ENCODE assay signal across 10 mouse cellular contexts in genomic region chr13:49052512-49052911, GRCm38 (mm10).
DNase-seq lines count a peak whose midpoint lies in the region; ATAC-seq and TF ChIP-seq lines count a peak whose summit lies in the region.
"Had no signal": no experiment of that assay in that cellular context is flagged by ENCODE, and none has a peak within 500 bp of the region (broad histone marks: within the 10 kb centered on the region; RNA-seq: fewer than 3 reads in every experiment).

No protein-coding gene starts in this region.

- H3K4me1 ChIP-seq in intestine, postnatal 0 days (replicated peaks; ENCODE audit: control insufficient read depth, insufficient read depth, low read length) = no peaks in the 10 kb centered on the region
- H3K4me1 ChIP-seq in intestine, embryonic 15.5 days (replicated peaks) = no peaks in the 10 kb centered on the region
- H3K4me1 ChIP-seq: embryonic facial prominence, embryonic 15.5 days; stomach, embryonic 15.5 days had no signal

- no peak overlapping the region for H3K4me2 ChIP-seq in intestine, postnatal 0 days (replicated peaks; ENCODE audit: low read depth)
- H3K4me2 ChIP-seq in intestine, embryonic 15.5 days (replicated peaks) = no peak overlapping the region
- H3K4me2 ChIP-seq: embryonic facial prominence, embryonic 15.5 days; stomach, embryonic 15.5 days had no signal

- peak; percentile 4 to 13 for DNase-seq in CD8-positive naive resting alpha-beta T cell, adult 2 months (ENCODE audit: low read depth in 2 of 2, low spot score in 2 of 2)
- peak; percentile 12 for DNase-seq in NIH3T3 (ENCODE audit: low read depth)
- peak; percentile 13 for DNase-seq in lung, postnatal 14 days
- no peak for DNase-seq in left cerebral cortex, adult 18-20 months (ENCODE audit: low spot score in 2 of 2)
- DNase-seq in layer of hippocampus, postnatal 14 days (ENCODE audit: low spot score in 2 of 2) = no peak
- no peak for DNase-seq in layer of hippocampus, adult 9-10 months (ENCODE audit: low spot score)

- H3K36me3 ChIP-seq in intestine, postnatal 0 days (ENCODE audit: control insufficient read depth, insufficient read depth) = peaks cover 10% of the 10 kb centered on the region; the same call in 1 of the 2 replicates
- 0 out of 2 replicates have a peak, but pooled peaks cover 4% of the 10 kb centered on the region for H3K36me3 ChIP-seq in intestine, embryonic 15.5 days
- H3K36me3 ChIP-seq: embryonic facial prominence, embryonic 15.5 days; stomach, embryonic 15.5 days had no signal

- H3K27me3 ChIP-seq in intestine, postnatal 0 days (replicated peaks; ENCODE audit: control insufficient read depth, insufficient read depth, low read length) = no peaks in the 10 kb centered on the region
- H3K27me3 ChIP-seq in intestine, embryonic 15.5 days (replicated peaks) = no peaks in the 10 kb centered on the region
- H3K27me3 ChIP-seq: embryonic facial prominence, embryonic 15.5 days; stomach, embryonic 15.5 days had no signal

- no peak overlapping the region for H3K9ac ChIP-seq in intestine, postnatal 0 days (ENCODE audit: low read depth, low read length)
- H3K9ac ChIP-seq in intestine, embryonic 15.5 days = no peak overlapping the region
- H3K9ac ChIP-seq: embryonic facial prominence, embryonic 15.5 days; stomach, embryonic 15.5 days had no signal

- TF ChIP-seq CTCF in intestine, postnatal 0 days (IDR thresholded peaks at IDR 0.05; ENCODE audit: low read depth) = peak; percentile 73

- H3K4me3 ChIP-seq in intestine, postnatal 0 days (ENCODE audit: low read depth, low read length) = no peak overlapping the region
- no peak overlapping the region for H3K4me3 ChIP-seq in intestine, embryonic 15.5 days (replicated peaks)
- H3K4me3 ChIP-seq: embryonic facial prominence, embryonic 15.5 days; stomach, embryonic 15.5 days had no signal

- WGBS in intestine, postnatal 0 days = 43% methylated on average over 9 of the region's 9 CpGs
- 49% methylated on average over 9 of the region's 9 CpGs for WGBS in intestine, embryonic 15.5 days

- no peak overlapping the region for H3K27ac ChIP-seq in intestine, postnatal 0 days (ENCODE audit: low read depth, low read length)
- no peak overlapping the region for H3K27ac ChIP-seq in intestine, embryonic 15.5 days
- H3K27ac ChIP-seq: embryonic facial prominence, embryonic 15.5 days; stomach, embryonic 15.5 days had no signal

- no peaks in the 10 kb centered on the region for H3K9me3 ChIP-seq in intestine, postnatal 0 days (ENCODE audit: control insufficient read depth)
- no peaks in the 10 kb centered on the region for H3K9me3 ChIP-seq in intestine, embryonic 15.5 days
- H3K9me3 ChIP-seq: embryonic facial prominence, embryonic 15.5 days; stomach, embryonic 15.5 days had no signal

- no peak for ATAC-seq in intestine, postnatal 0 days
- ATAC-seq in intestine, embryonic 15.5 days = no peak

Comparison
In these comparisons a context has a peak if more than half of its experiments do, and no peak if none do; other contexts are left out.
1. DNase-seq: peak in CD8-positive naive resting alpha-beta T cell, adult 2 months (2 of 2), NIH3T3 (single experiment) and lung, postnatal 14 days (single experiment); none in left cerebral cortex, adult 18-20 months (0 of 2), layer of hippocampus, postnatal 14 days (0 of 2) and layer of hippocampus, adult 9-10 months (single experiment).